In genomic region chr4:131874169-131874536, GRCm38 (mm10) we compare ENCODE assay signal across 8 mouse cellular contexts. TPM values are rescaled to one million over a fixed set of nuclear protein-coding genes. Genes with fewer than 3 reads are reported as not detected.
DNase-seq lines count a peak whose midpoint lies in the region; ATAC-seq and TF ChIP-seq lines count a peak whose summit lies in the region.

No protein-coding gene starts in this region.

- ATAC-seq in heart, embryonic 13.5 days (ENCODE audit: extremely low read depth, insufficient number of reproducible peaks, low FRiP score, low TSS enrichment), result no peak
- ATAC-seq in G1E (ENCODE audit: extremely low read depth, insufficient number of reproducible peaks, low FRiP score, poor library complexity, severe bottlenecking), result no peak
- peak; percentile 7 for ATAC-seq in heart, postnatal 0 days (ENCODE audit: insufficient read depth, low read depth)

- H3K4me2 ChIP-seq in heart, embryonic 13.5 days, result peak overlapping the region; percentile 98
- peak overlapping the region; percentile 82 for H3K4me2 ChIP-seq in heart, postnatal 0 days (ENCODE audit: low read depth, low read length)

- no peaks in the 10 kb centered on the region for H3K27me3 ChIP-seq in heart, embryonic 13.5 days (replicated peaks)
- no peaks in the 10 kb centered on the region for H3K27me3 ChIP-seq in G1E (ENCODE audit: insufficient read depth, low read length)
- H3K27me3 ChIP-seq in heart, postnatal 0 days (ENCODE audit: control insufficient read depth, insufficient read depth, low read length), result no peaks in the 10 kb centered on the region
- H3K27me3 ChIP-seq in megakaryocyte, embryonic 14.5 days (replicated peaks), result no peaks in the 10 kb centered on the region

- TF ChIP-seq CTCF in G1E (IDR thresholded peaks at IDR 0.05; ENCODE audit: low read depth, low read length), result no peak
- TF ChIP-seq CTCF in heart, postnatal 0 days (IDR thresholded peaks at IDR 0.05; ENCODE audit: low read depth), result no peak

- peak overlapping the region; percentile 100 for H3K9ac ChIP-seq in heart, embryonic 13.5 days
- H3K9ac ChIP-seq in heart, postnatal 0 days (replicated peaks; ENCODE audit: low read depth, low read length), result peak overlapping the region; percentile 100

- DNase-seq in heart, postnatal 25 days (ENCODE audit: low spot score), result no peak
- DNase-seq in G1E (ENCODE audit: low spot score), result no peak
- DNase-seq in heart, postnatal 0 days (ENCODE audit: low spot score), result peak; percentile 47
- DNase-seq in ovary, postnatal 14 days (ENCODE audit: low spot score), result no peak
- no peak for DNase-seq in Muller cell, postnatal 12 days (ENCODE audit: inconsistent ontology term)
- no peak for DNase-seq in kidney, adult 18-20 months

- H3K4me1 ChIP-seq in heart, embryonic 13.5 days, result peaks cover 55% of the 10 kb centered on the region
- peaks cover 40% of the 10 kb centered on the region for H3K4me1 ChIP-seq in G1E (ENCODE audit: insufficient read depth, low read depth, low read length)
- H3K4me1 ChIP-seq in heart, postnatal 0 days (ENCODE audit: control insufficient read depth, insufficient read depth), result peaks cover 37% of the 10 kb centered on the region
- H3K4me1 ChIP-seq in megakaryocyte, embryonic 14.5 days, result peaks cover 67% of the 10 kb centered on the region

- H3K36me3 ChIP-seq in heart, embryonic 13.5 days, result no peaks in the 10 kb centered on the region
- H3K36me3 ChIP-seq in G1E (replicated peaks), result peaks cover 45% of the 10 kb centered on the region
- H3K36me3 ChIP-seq in heart, postnatal 0 days (replicated peaks; ENCODE audit: control insufficient read depth, insufficient read depth, low read length), result no peaks in the 10 kb centered on the region
- peaks cover 7% of the 10 kb centered on the region for H3K36me3 ChIP-seq in megakaryocyte, embryonic 14.5 days (replicated peaks; ENCODE audit: low read length)

- 0% methylated on average over 20 of the region's 20 CpGs for WGBS in heart, embryonic 13.5 days
- WGBS in heart, postnatal 0 days, result under 1% methylated on average over 20 of the region's 20 CpGs

- H3K4me3 ChIP-seq in heart, embryonic 13.5 days, result peak overlapping the region; percentile 100
- peak overlapping the region; percentile 88 for H3K4me3 ChIP-seq in G1E (ENCODE audit: low read depth, low read length)
- peak overlapping the region; percentile 98 for H3K4me3 ChIP-seq in heart, postnatal 0 days (ENCODE audit: low read depth, low read length)
- peak overlapping the region; percentile 95 for H3K4me3 ChIP-seq in megakaryocyte, embryonic 14.5 days (replicated peaks)

- no peaks in the 10 kb centered on the region for H3K9me3 ChIP-seq in heart, embryonic 13.5 days
- H3K9me3 ChIP-seq in G1E (replicated peaks), result no peaks in the 10 kb centered on the region
- H3K9me3 ChIP-seq in heart, postnatal 0 days (replicated peaks; ENCODE audit: control insufficient read depth, low read length), result no peaks in the 10 kb centered on the region
- no peaks in the 10 kb centered on the region for H3K9me3 ChIP-seq in megakaryocyte, embryonic 14.5 days

- intact Hi-C loops in heart, postnatal 25 days (cut with DNase I), result no loop called here

- TF ChIP-seq EP300 in heart, postnatal 0 days (IDR thresholded peaks at IDR 0.05; ENCODE audit: low read depth), result no peak

- peak overlapping the region; percentile 100 for H3K27ac ChIP-seq in heart, embryonic 13.5 days (replicated peaks)
- H3K27ac ChIP-seq in heart, postnatal 0 days (ENCODE audit: low read depth), result peak overlapping the region; percentile 100

RNA-seq across cellular contexts. Expression of gene Srsf4, which starts 0.7 kb away (rescaled TPM):
- 68.5 and 72.0 TPM in 2 replicates for polyA plus RNA-seq in heart, embryonic 13.5 days (2015; fragmentation: Nextera tagmentation; extraction: Ambion mirVana)
- total RNA-seq in heart, postnatal 25 days (2021), result 10 to 100 TPM; 32.8 to 38.4 TPM
- total RNA-seq in G1E (2014; fragmentation: Nextera tagmentation) (44.8 and 53.1 TPM in 2 replicates), G1E (2017) (33.9 and 60.3 TPM in 2 replicates)
- 153 and 156 TPM in 2 replicates for polyA plus RNA-seq in G1E (2012)
- total RNA-seq in heart, postnatal 0 days (2014; rRNA removed; ENCODE audit: low replicate concordance), result 14.3 and 17.1 TPM in 2 replicates
- 40.7 and 42.0 TPM in 2 replicates for polyA plus RNA-seq in heart, postnatal 0 days (2015; fragmentation: Nextera tagmentation; extraction: Ambion mirVana)
- polyA plus RNA-seq in megakaryocyte, embryonic 14.5 days (2012; ENCODE audit: insufficient read depth, low replicate concordance), result 53.8 and 135 TPM in 2 replicates

RNA-seq across cellular contexts. Expression of gene Mecr, which starts 30.9 kb away (rescaled TPM):
- 39.2 and 42.0 TPM in 2 replicates for polyA plus RNA-seq in heart, embryonic 13.5 days (2015; fragmentation: Nextera tagmentation; extraction: Ambion mirVana)
- total RNA-seq in heart, postnatal 25 days (2021), result 10 to 100 TPM; 25.5 to 26.5 TPM
- total RNA-seq in G1E (2014; fragmentation: Nextera tagmentation) (29.3 and 50.6 TPM in 2 replicates), G1E (2017) (38.0 and 40.0 TPM in 2 replicates)
- polyA plus RNA-seq in G1E (2012), result 31.3 and 32.3 TPM in 2 replicates
- 32.7 and 70.5 TPM in 2 replicates for total RNA-seq in heart, postnatal 0 days (2014; rRNA removed; ENCODE audit: low replicate concordance)
- 44.4 and 47.3 TPM in 2 replicates for polyA plus RNA-seq in heart, postnatal 0 days (2015; fragmentation: Nextera tagmentation; extraction: Ambion mirVana)
- 8.8 and 15.2 TPM in 2 replicates for polyA plus RNA-seq in megakaryocyte, embryonic 14.5 days (2012; ENCODE audit: insufficient read depth, low replicate concordance)

RNA-seq across cellular contexts. Expression of gene Ptpru, which starts 36.1 kb away (rescaled TPM):
- polyA plus RNA-seq in heart, embryonic 13.5 days (2015; fragmentation: Nextera tagmentation; extraction: Ambion mirVana), result 1.7 and 2.2 TPM in 2 replicates
- 1 to 10 TPM; 2.8 to 7.4 TPM for total RNA-seq in heart, postnatal 25 days (2021)
- 41.8 and 44.4 TPM in 2 replicates for total RNA-seq in G1E (2014; fragmentation: Nextera tagmentation)
- total RNA-seq in G1E (2017), result 5.5 and 7.3 TPM in 2 replicates
- polyA plus RNA-seq in G1E (2012), result 53.1 and 54.0 TPM in 2 replicates
- 0.54 and 0.69 TPM in 2 replicates for total RNA-seq in heart, postnatal 0 days (2014; rRNA removed; ENCODE audit: low replicate concordance)
- 0.77 and 1.1 TPM in 2 replicates for polyA plus RNA-seq in heart, postnatal 0 days (2015; fragmentation: Nextera tagmentation; extraction: Ambion mirVana)
- polyA plus RNA-seq in megakaryocyte, embryonic 14.5 days (2012; ENCODE audit: insufficient read depth, low replicate concordance), result 0.07 and 0.39 TPM in 2 replicates

RNA-seq across cellular contexts. Expression of gene Tmem200b, which starts 47.4 kb away (rescaled TPM):
- 1.5 and 1.9 TPM in 2 replicates for polyA plus RNA-seq in heart, embryonic 13.5 days (2015; fragmentation: Nextera tagmentation; extraction: Ambion mirVana)
- 1 to 10 TPM; 5.9 to 9.6 TPM for total RNA-seq in heart, postnatal 25 days (2021)
- total RNA-seq in G1E (2014; fragmentation: Nextera tagmentation) (not detected in 2 replicates), G1E (2017) (0.06 and 0.22 TPM in 2 replicates)
- not detected in 2 replicates for polyA plus RNA-seq in G1E (2012)
- total RNA-seq in heart, postnatal 0 days (2014; rRNA removed; ENCODE audit: low replicate concordance), result 16.0 and 23.5 TPM in 2 replicates
- polyA plus RNA-seq in heart, postnatal 0 days (2015; fragmentation: Nextera tagmentation; extraction: Ambion mirVana), result 0.60 and 0.97 TPM in 2 replicates
- not detected in 2 replicates for polyA plus RNA-seq in megakaryocyte, embryonic 14.5 days (2012; ENCODE audit: insufficient read depth, low replicate concordance)

Comparison
In these comparisons a context has a peak if more than half of its experiments do, and no peak if none do; other contexts are left out.
1. RNA of gene Ptpru, which starts 36.1 kb away (polyA plus RNA-seq): 53.1 to 54.0 TPM in G1E; 1.7 to 2.2 TPM in heart, embryonic 13.5 days, 0.77 to 1.1 TPM in heart, postnatal 0 days and 0.07 to 0.39 TPM in megakaryocyte, embryonic 14.5 days; every median in the first group is over 10 times any median in the second.
2. Peak in every context shown above with its lines, with median percentiles within 50 percentile points of each other: H3K4me3 ChIP-seq.